In genomic region chr6:134903368-134903767, GRCm38 (mm10) we compare ENCODE assay signal across 28 mouse cellular contexts. TPM values are rescaled to one million over a fixed set of nuclear protein-coding genes. Genes with fewer than 3 reads are reported as not detected.
DNase-seq lines count a peak whose midpoint lies in the region; ATAC-seq lines count a peak whose summit lies in the region.
"Had no signal": no experiment of that assay in that cellular context is flagged by ENCODE, and none has a peak within 500 bp of the region (broad histone marks: within the 10 kb centered on the region; RNA-seq: fewer than 3 reads in every experiment).

No protein-coding gene starts in this region.

- H3K27ac ChIP-seq in liver, embryonic 12.5 days = peak overlapping the region; percentile 75; the same call in 1 of the 2 replicates
- H3K27ac ChIP-seq in liver, embryonic 11.5 days (ENCODE audit: low read depth, low read length) = no peak overlapping the region
- no peak overlapping the region for H3K27ac ChIP-seq in midbrain, embryonic 13.5 days
- no peak overlapping the region for H3K27ac ChIP-seq in embryonic facial prominence, embryonic 10.5 days (replicated peaks)
- H3K27ac ChIP-seq: gastrocnemius, adult 2 months; heart, embryonic 15.5 days; kidney, postnatal 0 days; limb, embryonic 10.5 days; limb, embryonic 15.5 days; midbrain, embryonic 10.5 days; neural tube, embryonic 15.5 days had no signal

- H3K4me3 ChIP-seq in liver, embryonic 12.5 days = no peak overlapping the region
- no peak overlapping the region for H3K4me3 ChIP-seq in liver, embryonic 11.5 days (ENCODE audit: low read depth, low read length)
- no peak overlapping the region for H3K4me3 ChIP-seq in midbrain, embryonic 13.5 days (replicated peaks)
- H3K4me3 ChIP-seq in embryonic facial prominence, embryonic 10.5 days = no peak overlapping the region
- H3K4me3 ChIP-seq: erythroblast, embryonic 14.5 days; gastrocnemius, adult 2 months; heart, embryonic 15.5 days; limb, embryonic 10.5 days; limb, embryonic 15.5 days; midbrain, embryonic 10.5 days; neural tube, embryonic 15.5 days had no signal

- DNase-seq in liver, embryonic 11.5 days (ENCODE audit: low spot score) = no peak
- DNase-seq in ES-CJ7 (ENCODE audit: low read depth, low spot score) = peak; percentile 29
- DNase-seq in induced T-regulatory cell, adult 2 months (ENCODE audit: low read depth) = peak; percentile 79
- no peak for DNase-seq in heart, adult 11 months
- no peak for DNase-seq in embryonic facial prominence, embryonic 10.5 days (ENCODE audit: low spot score)
- DNase-seq: adrenal gland, postnatal 25 days; cerebellum, adult 11-12 months; cerebellum, adult 9-11 months; gastrocnemius, adult 2 months; gastrocnemius, postnatal 36 days; kidney, adult 8-10 months; kidney, postnatal 4 days; lung, adult 2 months; lung, postnatal 10 days; retina, postnatal 1 day; right cerebral cortex, postnatal 14 days had no signal

- no peaks in the 10 kb centered on the region for H3K27me3 ChIP-seq in liver, embryonic 12.5 days (replicated peaks)
- H3K27me3 ChIP-seq in liver, embryonic 11.5 days (replicated peaks; ENCODE audit: control insufficient read depth, insufficient read depth, low read length) = no peaks in the 10 kb centered on the region
- no peaks in the 10 kb centered on the region for H3K27me3 ChIP-seq in midbrain, embryonic 13.5 days
- H3K27me3 ChIP-seq in embryonic facial prominence, embryonic 10.5 days (replicated peaks; ENCODE audit: low read depth, poor library complexity, severe bottlenecking) = no peaks in the 10 kb centered on the region
- H3K27me3 ChIP-seq: heart, embryonic 15.5 days; limb, embryonic 15.5 days; neural tube, embryonic 15.5 days had no signal

- no peak for ATAC-seq in liver, embryonic 12.5 days
- no peak for ATAC-seq in liver, embryonic 11.5 days (replicated peaks; ENCODE audit: low FRiP score)
- ATAC-seq in midbrain, embryonic 13.5 days = no peak
- ATAC-seq: forebrain, embryonic 16.5 days; hindbrain, embryonic 16.5 days; intestine, embryonic 16.5 days had no signal

- H3K9me3 ChIP-seq in liver, embryonic 12.5 days (replicated peaks) = no peaks in the 10 kb centered on the region
- H3K9me3 ChIP-seq in liver, embryonic 11.5 days (ENCODE audit: control insufficient read depth, low read length) = no peaks in the 10 kb centered on the region
- H3K9me3 ChIP-seq in midbrain, embryonic 13.5 days = no peaks in the 10 kb centered on the region
- H3K9me3 ChIP-seq in embryonic facial prominence, embryonic 10.5 days = no peaks in the 10 kb centered on the region
- H3K9me3 ChIP-seq: heart, embryonic 15.5 days; limb, embryonic 10.5 days; limb, embryonic 15.5 days; midbrain, embryonic 10.5 days; neural tube, embryonic 15.5 days had no signal

- peaks cover 35% of the 10 kb centered on the region for H3K4me1 ChIP-seq in liver, embryonic 12.5 days
- H3K4me1 ChIP-seq in liver, embryonic 11.5 days (replicated peaks; ENCODE audit: control insufficient read depth, insufficient read depth, low read length) = no peaks in the 10 kb centered on the region
- H3K4me1 ChIP-seq in midbrain, embryonic 13.5 days (replicated peaks) = 0 out of 2 replicates have a peak, but pooled peaks cover 5% of the 10 kb centered on the region
- H3K4me1 ChIP-seq in embryonic facial prominence, embryonic 10.5 days = peaks cover 6% of the 10 kb centered on the region; the same call in 1 of the 2 replicates
- H3K4me1 ChIP-seq: limb, embryonic 15.5 days had no signal

- 65% methylated on average over 4 of the region's 4 CpGs for WGBS in liver, embryonic 12.5 days (ENCODE audit: insufficient replicate concordance)
- 82% methylated on average over 3 of the region's 4 CpGs for WGBS in liver, embryonic 11.5 days
- 82% methylated on average over 4 of the region's 4 CpGs for whole genome bisulfite sequencing in midbrain, embryonic 13.5 days
- WGBS in embryonic facial prominence, embryonic 10.5 days = 91% methylated on average over 4 of the region's 4 CpGs

- no peak overlapping the region for H3K4me2 ChIP-seq in liver, embryonic 12.5 days
- H3K4me2 ChIP-seq in liver, embryonic 11.5 days = no peak overlapping the region
- H3K4me2 ChIP-seq in midbrain, embryonic 13.5 days (replicated peaks) = no peak overlapping the region
- H3K4me2 ChIP-seq: heart, embryonic 15.5 days; limb, embryonic 15.5 days; neural tube, embryonic 15.5 days had no signal

- no peak overlapping the region for H3K9ac ChIP-seq in liver, embryonic 12.5 days
- no peak overlapping the region for H3K9ac ChIP-seq in liver, embryonic 11.5 days (ENCODE audit: low read depth, low read length)
- no peak overlapping the region for H3K9ac ChIP-seq in midbrain, embryonic 13.5 days (replicated peaks)
- H3K9ac ChIP-seq: heart, embryonic 15.5 days; limb, embryonic 15.5 days; neural tube, embryonic 15.5 days had no signal

- H3K36me3 ChIP-seq in liver, embryonic 12.5 days = no peaks in the 10 kb centered on the region
- H3K36me3 ChIP-seq in liver, embryonic 11.5 days (ENCODE audit: control insufficient read depth, insufficient read depth, low read length) = no peaks in the 10 kb centered on the region
- H3K36me3 ChIP-seq in midbrain, embryonic 13.5 days = no peaks in the 10 kb centered on the region
- no peaks in the 10 kb centered on the region for H3K36me3 ChIP-seq in embryonic facial prominence, embryonic 10.5 days (replicated peaks)
- H3K36me3 ChIP-seq: heart, embryonic 15.5 days; limb, embryonic 10.5 days; limb, embryonic 15.5 days; midbrain, embryonic 10.5 days; neural tube, embryonic 15.5 days had no signal

RNA-seq across cellular contexts. Expression of gene Gpr19, which starts 5.0 kb away (rescaled TPM):
- 7.1 and 8.4 TPM in 2 replicates for polyA plus RNA-seq in liver, embryonic 12.5 days (2016; fragmentation: Nextera tagmentation; extraction: Ambion mirVana)
- 6.1 and 9.1 TPM in 2 replicates for polyA plus RNA-seq in liver, embryonic 11.5 days (2014; fragmentation: Nextera tagmentation; extraction: Ambion mirVana)
- 45.0 and 47.9 TPM in 2 replicates for polyA plus RNA-seq in midbrain, embryonic 13.5 days (2015; fragmentation: Nextera tagmentation; extraction: Ambion mirVana)
- polyA plus RNA-seq in embryonic facial prominence, embryonic 10.5 days (2016; fragmentation: Nextera tagmentation; extraction: Ambion mirVana) = 14.5 and 16.1 TPM in 2 replicates

RNA-seq across cellular contexts. Expression of gene Cdkn1b, which starts 16.8 kb away (rescaled TPM):
- 9.5 and 9.9 TPM in 2 replicates for polyA plus RNA-seq in liver, embryonic 12.5 days (2016; fragmentation: Nextera tagmentation; extraction: Ambion mirVana)
- polyA plus RNA-seq in liver, embryonic 11.5 days (2014; fragmentation: Nextera tagmentation; extraction: Ambion mirVana) = 8.9 and 9.4 TPM in 2 replicates
- 33.8 and 35.1 TPM in 2 replicates for polyA plus RNA-seq in midbrain, embryonic 13.5 days (2015; fragmentation: Nextera tagmentation; extraction: Ambion mirVana)
- 15.3 and 16.7 TPM in 2 replicates for polyA plus RNA-seq in embryonic facial prominence, embryonic 10.5 days (2016; fragmentation: Nextera tagmentation; extraction: Ambion mirVana)

Comparison
In these comparisons a context has a peak if more than half of its experiments do, and no peak if none do; other contexts are left out.
1. DNase-seq: peak in ES-CJ7 (single experiment) and induced T-regulatory cell, adult 2 months (single experiment); none in liver, embryonic 11.5 days (single experiment), heart, adult 11 months (single experiment) and embryonic facial prominence, embryonic 10.5 days (single experiment).